Mouse (Mus musculus) v-Abl transformed pro-B cells (cell line): ENCODE data around the gene Gm10799.

Experiments used
- in situ Hi-C, 2 experiments: fragments of 400-800 bp; cut with MboI; formaldehyde crosslinking; loops; one replicate each; pipeline ENCODE4 v1.15.1; 2025; ENCODE audit not compliant: unreplicated experiment in 2 of 2

The Gm10799 gene

GRCm38 (mm10) chr2:104028139-104028723 lies 40.1 kb downstream of the Gm10799 start, which contains the start of gene 4931422A03Rik:
TSS of gene 4931422A03Rik (minus strand) at chr2:104028361.
- in situ Hi-C loops = loop anchor here in 1 of 2 experiments (25.0 kb wide), 1 partner anchor 559 kb away; the partner anchor contains the start of gene Cstf3

- in situ Hi-C loops = loop anchor here in 1 of 2 experiments (25.0 kb wide), 1 partner anchor 560 kb away; the partner anchor contains the start of gene Cstf3
Observed at GRCm38 (mm10) chr2:104027458-104028138, 40.8 kb downstream of the Gm10799 start, which contains the start of gene Fbxo3. TSS of gene Fbxo3 (plus strand) at chr2:104027721.

- in situ Hi-C loops = loop anchor here in 1 of 2 experiments (25.0 kb wide), 1 partner anchor 563 kb away; the partner anchor contains the start of gene Cstf3
Observed at GRCm38 (mm10) chr2:104024656-104025055, 43.7 kb downstream of the Gm10799 start.

- in situ Hi-C loops = no loop called here
Observed at GRCm38 (mm10) chr2:104023096-104023495, 45.3 kb downstream of the Gm10799 start.
